Mouse (Mus musculus): Measurements from ENCODE around the gene Rap1gap2. TPM values are rescaled to one million over a fixed set of nuclear protein-coding genes. Genes with fewer than 3 reads are reported as not detected.

The Rap1gap2 gene
- polyA plus RNA-seq, 1 experiment, result 71.0 TPM

DNA sequence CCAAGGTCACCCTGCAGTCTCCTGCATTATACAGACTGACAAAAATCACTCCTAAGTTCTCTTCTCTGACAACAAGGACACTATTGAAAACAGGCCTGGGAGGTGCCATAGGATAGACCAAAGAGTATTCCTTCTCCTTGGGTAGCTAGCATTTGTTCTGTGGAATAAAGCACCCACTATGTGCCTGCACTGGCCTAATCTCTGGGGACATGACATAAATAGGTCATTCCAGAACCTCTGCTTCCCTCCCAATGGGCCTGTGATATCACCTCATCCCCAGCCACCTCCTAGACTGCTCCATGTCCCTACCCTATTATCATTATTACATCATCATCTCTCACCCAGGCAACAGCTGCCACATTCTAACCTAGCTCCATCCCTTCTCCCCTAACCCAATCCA lies 108.7 kb downstream of the Rap1gap2 start:
- TF ChIP-seq CTCF (IDR thresholded peaks at IDR 0.05; ENCODE audit: borderline replicate concordance, insufficient read depth, low read depth, low read length) (no peak), POLR2A (IDR thresholded peaks at IDR 0.05; ENCODE audit: borderline replicate concordance, insufficient read depth, low read length) (no peak)
- Histone ChIP-seq H3K27ac (ENCODE audit: insufficient read depth, low read length) (no peak overlapping the region), H3K4me3 (replicated peaks; ENCODE audit: insufficient read depth, low read depth, low read length) (no peak overlapping the region), H3K4me1 (ENCODE audit: control insufficient read depth, insufficient read depth, low read length) (peaks cover 7% of the 10 kb centered on the region; the same call in 1 of the 2 replicates), H3K27me3 (ENCODE audit: control insufficient read depth, insufficient read depth, low read length) (no peaks in the 10 kb centered on the region)
- no peak for DNase-seq

DNA sequence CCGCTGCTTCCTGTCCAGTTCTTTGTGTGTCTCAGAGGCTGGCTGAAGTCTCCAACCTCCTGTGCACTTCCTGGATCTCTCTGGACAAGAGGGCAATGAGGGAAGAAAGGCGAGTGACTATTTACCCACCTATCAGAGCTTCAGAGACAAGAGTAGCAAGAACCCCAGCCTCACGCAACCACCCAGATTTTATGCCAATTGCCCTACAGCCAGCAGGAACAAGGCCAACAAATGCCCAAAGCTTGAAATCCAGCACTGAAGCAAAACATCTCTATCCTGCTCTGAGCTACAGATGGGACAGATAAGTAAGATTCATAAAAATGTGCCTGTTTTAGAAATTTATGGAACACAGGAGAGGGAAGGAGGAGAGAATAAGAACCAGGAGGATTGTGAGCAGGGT lies 109.7 kb downstream of the Rap1gap2 start:
- no peak overlapping the region for H3K4me3 ChIP-seq (replicated peaks; ENCODE audit: insufficient read depth, low read depth, low read length)
- H3K27me3 ChIP-seq (ENCODE audit: control insufficient read depth, insufficient read depth, low read length), result no peaks in the 10 kb centered on the region
- TF ChIP-seq POLR2A (IDR thresholded peaks at IDR 0.05; ENCODE audit: borderline replicate concordance, insufficient read depth, low read length), result no peak
- no peak for TF ChIP-seq CTCF (IDR thresholded peaks at IDR 0.05; ENCODE audit: borderline replicate concordance, insufficient read depth, low read depth, low read length)
- no peak for DNase-seq
- H3K27ac ChIP-seq (ENCODE audit: insufficient read depth, low read length), result no peak overlapping the region
- peaks cover 7% of the 10 kb centered on the region; the same call in 1 of the 2 replicates for H3K4me1 ChIP-seq (ENCODE audit: control insufficient read depth, insufficient read depth, low read length)
- 25% methylated on average over 3 of the region's 3 CpGs for WGBS

- no peak for TF ChIP-seq CTCF (IDR thresholded peaks at IDR 0.05; ENCODE audit: borderline replicate concordance, insufficient read depth, low read depth, low read length)
- 65% methylated on average over 8 of the region's 8 CpGs for WGBS
- Histone ChIP-seq H3K4me1 (ENCODE audit: control insufficient read depth, insufficient read depth, low read length) (peaks cover 7% of the 10 kb centered on the region; the same call in 1 of the 2 replicates), H3K27ac (ENCODE audit: insufficient read depth, low read length) (no peak overlapping the region), H3K27me3 (ENCODE audit: control insufficient read depth, insufficient read depth, low read length) (no peaks in the 10 kb centered on the region), H3K4me3 (replicated peaks; ENCODE audit: insufficient read depth, low read depth, low read length) (no peak overlapping the region)
- DNase-seq, result no peak
Measured at GRCm38 (mm10) chr11:74499521-74500099, 111.1 kb downstream of the Rap1gap2 start.

DNA sequence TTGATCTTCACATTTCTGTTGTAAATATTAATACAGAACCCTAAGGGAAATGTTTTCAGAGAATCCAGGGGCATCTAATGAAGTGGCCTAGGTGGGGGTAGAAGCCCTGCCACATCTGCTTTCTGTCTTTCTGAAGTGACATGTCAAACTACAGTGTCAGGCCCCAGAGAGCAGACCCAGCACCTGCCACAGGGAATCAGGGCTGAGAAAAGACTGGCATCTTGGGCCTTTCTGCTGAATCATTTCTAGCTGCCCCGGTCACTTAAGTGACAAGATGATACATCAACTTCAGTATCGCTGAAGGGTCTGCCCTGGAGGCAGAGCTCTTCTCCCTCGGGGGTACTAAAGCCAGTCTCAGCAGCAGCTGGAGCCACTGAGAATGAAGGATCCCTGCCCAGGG lies 111.7 kb downstream of the Rap1gap2 start:
- no peaks in the 10 kb centered on the region for H3K27me3 ChIP-seq (ENCODE audit: control insufficient read depth, insufficient read depth, low read length)
- WGBS, result 29% methylated on average over 3 of the region's 3 CpGs
- peaks cover 7% of the 10 kb centered on the region; the same call in 1 of the 2 replicates for H3K4me1 ChIP-seq (ENCODE audit: control insufficient read depth, insufficient read depth, low read length)
- TF ChIP-seq CTCF (IDR thresholded peaks at IDR 0.05; ENCODE audit: borderline replicate concordance, insufficient read depth, low read depth, low read length), result no peak
- no peak for TF ChIP-seq POLR2A (IDR thresholded peaks at IDR 0.05; ENCODE audit: borderline replicate concordance, insufficient read depth, low read length)
- H3K27ac ChIP-seq (ENCODE audit: insufficient read depth, low read length), result no peak overlapping the region
- DNase-seq, result no peak
- no peak overlapping the region for H3K4me3 ChIP-seq (replicated peaks; ENCODE audit: insufficient read depth, low read depth, low read length)

DNA sequence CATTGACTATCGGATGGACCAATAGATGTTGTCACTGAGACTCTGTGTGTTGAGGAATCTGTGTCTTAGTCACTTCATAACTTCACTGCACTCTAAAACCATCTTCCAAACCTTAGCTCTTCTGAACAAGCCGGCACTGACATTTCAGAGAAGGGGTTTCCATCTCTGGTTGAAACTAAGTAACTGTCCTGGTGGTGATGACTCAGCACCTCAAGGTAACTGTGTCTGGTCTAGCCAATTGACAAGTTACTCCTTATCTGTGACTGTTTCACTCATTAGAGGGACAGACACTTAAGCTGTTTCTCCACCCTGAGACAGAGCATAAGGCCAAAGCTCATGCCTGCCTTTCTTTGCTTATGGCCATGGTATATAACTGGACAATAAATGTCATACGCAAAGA lies 114.1 kb downstream of the Rap1gap2 start:
- H3K27ac ChIP-seq (ENCODE audit: insufficient read depth, low read length), result no peak overlapping the region
- no peak for DNase-seq
- H3K27me3 ChIP-seq (ENCODE audit: control insufficient read depth, insufficient read depth, low read length), result no peaks in the 10 kb centered on the region
- 96% methylated on average over 3 of the region's 3 CpGs for WGBS
- no peak for TF ChIP-seq POLR2A (IDR thresholded peaks at IDR 0.05; ENCODE audit: borderline replicate concordance, insufficient read depth, low read length)
- peaks cover 7% of the 10 kb centered on the region; the same call in 1 of the 2 replicates for H3K4me1 ChIP-seq (ENCODE audit: control insufficient read depth, insufficient read depth, low read length)
- H3K4me3 ChIP-seq (replicated peaks; ENCODE audit: insufficient read depth, low read depth, low read length), result no peak overlapping the region

GRCm38 (mm10) chr11:74493936-74494335 lies 116.8 kb downstream of the Rap1gap2 start:
- DNase-seq, result no peak
- Histone ChIP-seq H3K4me3 (replicated peaks; ENCODE audit: insufficient read depth, low read depth, low read length) (no peak overlapping the region), H3K27ac (ENCODE audit: insufficient read depth, low read length) (no peak overlapping the region), H3K27me3 (ENCODE audit: control insufficient read depth, insufficient read depth, low read length) (no peaks in the 10 kb centered on the region), H3K4me1 (ENCODE audit: control insufficient read depth, insufficient read depth, low read length) (no peaks in the 10 kb centered on the region; the same call in 1 of the 2 replicates)
- TF ChIP-seq POLR2A (IDR thresholded peaks at IDR 0.05; ENCODE audit: borderline replicate concordance, insufficient read depth, low read length) (no peak), CTCF (IDR thresholded peaks at IDR 0.05; ENCODE audit: borderline replicate concordance, insufficient read depth, low read depth, low read length) (no peak)
- WGBS, result 71% methylated on average over 8 of the region's 8 CpGs

GRCm38 (mm10) chr11:74493172-74493862 lies 117.4 kb downstream of the Rap1gap2 start:
- DNase-seq, result no peak
- H3K27ac ChIP-seq (ENCODE audit: insufficient read depth, low read length), result no peak overlapping the region
- 77% methylated on average over 11 of the region's 11 CpGs for WGBS
- no peaks in the 10 kb centered on the region for H3K27me3 ChIP-seq (ENCODE audit: control insufficient read depth, insufficient read depth, low read length)
- peaks cover 2% of the 10 kb centered on the region; the same call in 1 of the 2 replicates for H3K4me1 ChIP-seq (ENCODE audit: control insufficient read depth, insufficient read depth, low read length)
- TF ChIP-seq POLR2A (IDR thresholded peaks at IDR 0.05; ENCODE audit: borderline replicate concordance, insufficient read depth, low read length) (no peak), CTCF (IDR thresholded peaks at IDR 0.05; ENCODE audit: borderline replicate concordance, insufficient read depth, low read depth, low read length) (no peak)
- no peak overlapping the region for H3K4me3 ChIP-seq (replicated peaks; ENCODE audit: insufficient read depth, low read depth, low read length)

DNA sequence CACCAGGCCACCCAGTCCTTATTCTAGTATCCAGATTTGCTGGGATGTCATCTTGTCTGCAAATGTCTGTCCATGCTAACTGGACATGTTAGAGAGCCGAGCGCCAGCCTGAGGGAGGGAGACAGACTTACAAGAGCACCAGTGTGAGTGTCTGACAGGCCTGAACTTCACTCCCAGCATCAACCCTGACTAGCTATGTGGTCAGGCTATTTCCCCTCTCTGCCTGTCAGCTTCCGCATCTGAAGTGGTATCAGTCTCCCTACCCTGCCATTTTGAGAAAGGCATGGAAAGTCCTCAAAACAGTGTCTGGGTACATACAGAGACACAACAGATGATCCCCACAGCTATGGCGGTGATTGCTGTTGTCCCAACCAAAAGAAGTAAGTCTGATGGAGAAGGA lies 119.6 kb downstream of the Rap1gap2 start:
- Histone ChIP-seq H3K27ac (ENCODE audit: insufficient read depth, low read length) (no peak overlapping the region), H3K4me1 (ENCODE audit: control insufficient read depth, insufficient read depth, low read length) (peaks cover 10% of the 10 kb centered on the region; the same call in 1 of the 2 replicates), H3K27me3 (ENCODE audit: control insufficient read depth, insufficient read depth, low read length) (no peaks in the 10 kb centered on the region), H3K4me3 (replicated peaks; ENCODE audit: insufficient read depth, low read depth, low read length) (no peak overlapping the region)
- TF ChIP-seq POLR2A (IDR thresholded peaks at IDR 0.05; ENCODE audit: borderline replicate concordance, insufficient read depth, low read length) (no peak), CTCF (IDR thresholded peaks at IDR 0.05; ENCODE audit: borderline replicate concordance, insufficient read depth, low read depth, low read length) (no peak)
- WGBS, result 93% methylated on average over 4 of the region's 4 CpGs
- DNase-seq, result no peak

All from cerebellum, adult 2 months (tissue).